Mouse (Mus musculus): ENCODE data around the gene Pla1a.

- TF ChIP-seq CTCF (conservative IDR thresholded peaks at IDR 0.05; ENCODE audit: low read length): no peak
- TF ChIP-seq POU5F1 (IDR thresholded peaks at IDR 0.05; ENCODE audit: borderline replicate concordance, low read length): no peak
- no peak for TF ChIP-seq NANOG (IDR thresholded peaks at IDR 0.05; ENCODE audit: borderline replicate concordance, low read length)
Measured at GRCm38 (mm10) chr16:38369431-38369830, 63.5 kb downstream of the Pla1a start.
